Mouse (Mus musculus) mature B cell (primary cell): ENCODE measurements around the gene Gm9639.
"Not testable (repeated sequence)": the region's sequence is repeated elsewhere in the genome, so short reads cannot be mapped to it uniquely, and the experiment has no call there.

ENCODE experiments used
- in situ Hi-C: fragments of 300-500 bp; cut with MboI; formaldehyde crosslinking; loops from 2 replicates; pipeline ENCODE4 v1.14.3; 2019

Gm9639 gene

GRCm38 (mm10) chr10:77753448-77753847, 41.4 kb downstream of the Gm9639 start:
- in situ Hi-C loops: no loop called here

DNA sequence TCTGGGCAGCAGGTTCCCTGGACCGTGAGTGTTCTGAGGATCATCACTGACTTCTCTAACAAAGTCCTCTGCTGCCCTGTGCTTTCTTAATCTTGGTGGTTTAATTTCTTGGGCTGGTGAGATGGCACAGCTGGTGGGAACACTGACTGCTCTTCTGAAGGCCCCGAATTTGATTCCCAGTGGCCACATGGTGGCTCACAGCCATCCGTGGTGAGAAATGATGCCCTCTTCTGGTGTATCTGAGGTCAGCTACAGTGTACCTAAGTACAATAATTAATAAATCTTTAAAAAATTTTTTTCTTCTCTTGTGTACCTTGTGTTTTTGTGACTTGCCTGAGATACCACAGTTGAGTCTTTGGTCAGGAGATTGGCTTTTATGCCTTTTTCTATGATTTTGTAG, 42.6 kb downstream of the Gm9639 start:
- in situ Hi-C loops: not testable (repeated sequence)

DNA sequence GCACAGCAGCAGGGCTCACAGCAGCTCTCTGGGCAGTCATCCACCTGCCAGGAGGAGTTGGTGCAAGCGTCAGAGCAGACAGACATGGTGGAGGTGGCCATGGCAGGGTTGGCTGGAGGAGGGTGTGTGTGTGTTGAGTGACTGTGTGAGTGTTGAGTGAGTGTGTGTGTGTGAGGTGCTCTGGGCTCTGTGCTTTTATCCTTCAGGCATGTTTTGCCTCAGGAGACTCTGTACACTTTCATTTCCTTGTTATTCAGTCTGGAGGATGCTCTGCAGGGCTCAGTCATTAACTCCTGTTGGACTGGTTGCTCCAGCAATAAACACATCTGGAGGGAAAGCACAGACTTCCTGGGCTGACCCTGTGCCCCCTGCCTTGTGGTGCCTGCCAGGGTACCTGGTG, 43.6 kb downstream of the Gm9639 start, which contains the start of gene Gm9736:
Gm9736 (minus strand) TSS at position 101 of the 400 bp plus-strand sequence.
- in situ Hi-C loops: not testable (repeated sequence)

DNA sequence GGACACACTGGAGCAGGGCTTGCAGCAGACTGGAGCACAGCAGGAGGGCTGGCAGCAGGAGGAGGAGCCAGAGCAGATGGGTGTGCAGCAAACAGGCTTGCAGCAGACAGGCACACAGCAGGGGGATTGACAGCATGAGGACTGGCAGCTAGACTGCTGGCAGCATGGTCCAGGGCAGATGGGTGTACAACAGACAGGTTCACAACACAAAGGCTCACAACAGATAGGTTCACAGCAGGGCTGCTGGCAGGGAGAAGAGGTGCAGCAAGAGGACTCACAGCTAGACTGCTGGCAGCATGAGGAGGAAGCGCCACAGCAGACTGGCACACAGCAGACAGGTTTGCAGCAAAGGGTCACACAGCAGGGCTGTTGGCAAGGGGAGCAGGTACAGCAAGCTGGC, 44.2 kb downstream of the Gm9639 start:
- in situ Hi-C loops: not testable (repeated sequence)
